Mouse (Mus musculus) brain, adult 2 months (tissue): ENCODE measurements at regions not wholly inside any gene's neighbourhood (a gene's known extent, or its start where the extent isn't known, plus 50 kb on each side); places are given as distances from the start of the nearest gene placed in this dataset.

Experiments
- DNase-seq: peaks from one replicate; pipeline ENCODE4 v3.0.0; 2011; ENCODE audit warnings: low read depth, low spot score

GRCm38 (mm10) chr6:117505431-117505830, 335.5 kb upstream of the Zfp637 start:
- DNase-seq, result no peak

- no peak for DNase-seq
Observed at GRCm38 (mm10) chr6:117506619-117507018, 334.4 kb upstream of the Zfp637 start.

GRCm38 (mm10) chr6:117508860-117509259, 332.1 kb upstream of the Zfp637 start:
- no peak for DNase-seq

GRCm38 (mm10) chr6:117510026-117510425, 331.0 kb upstream of the Zfp637 start:
- DNase-seq, result no peak

GRCm38 (mm10) chr6:117514831-117515230, 326.1 kb upstream of the Zfp637 start:
- DNase-seq, result no peak

- no peak for DNase-seq
Observed at GRCm38 (mm10) chr6:117516906-117517305, 324.1 kb upstream of the Zfp637 start.

- DNase-seq, result no peak
Observed at GRCm38 (mm10) chr6:117518939-117519338, 322.0 kb upstream of the Zfp637 start.

GRCm38 (mm10) chr6:117519466-117519865, 321.5 kb upstream of the Zfp637 start:
- DNase-seq, result no peak

GRCm38 (mm10) chr6:117526161-117526935, 314.6 kb upstream of the Zfp637 start:
- no peak for DNase-seq

- no peak for DNase-seq
Observed at GRCm38 (mm10) chr6:117527526-117527925, 313.5 kb upstream of the Zfp637 start.

GRCm38 (mm10) chr6:117534149-117534548, 306.8 kb upstream of the Zfp637 start:
- no peak for DNase-seq

GRCm38 (mm10) chr6:117534991-117535390, 306.0 kb upstream of the Zfp637 start:
- no peak for DNase-seq

GRCm38 (mm10) chr6:117536084-117536483, 304.9 kb upstream of the Zfp637 start:
- DNase-seq, result no peak

- no peak for DNase-seq
Observed at GRCm38 (mm10) chr6:117542431-117542830, 298.5 kb upstream of the Zfp637 start.

- DNase-seq, result no peak
Observed at GRCm38 (mm10) chr6:117544276-117545196, 296.4 kb upstream of the Zfp637 start.

- no peak for DNase-seq
Observed at GRCm38 (mm10) chr6:117550930-117551329, 290.1 kb upstream of the Zfp637 start.

GRCm38 (mm10) chr6:117552006-117552667, 288.8 kb upstream of the Zfp637 start:
- peak; percentile 71 for DNase-seq

GRCm38 (mm10) chr6:117563159-117563558, 277.8 kb upstream of the Zfp637 start:
- peak; percentile 83 for DNase-seq

GRCm38 (mm10) chr6:117563704-117564103, 277.3 kb upstream of the Zfp637 start:
- DNase-seq, result peak; percentile 73

GRCm38 (mm10) chr6:117566786-117567185, 274.2 kb upstream of the Zfp637 start:
- DNase-seq, result no peak

GRCm38 (mm10) chr6:117567691-117568090, 273.3 kb upstream of the Zfp637 start:
- DNase-seq, result no peak
